In the genomic region with DNA sequence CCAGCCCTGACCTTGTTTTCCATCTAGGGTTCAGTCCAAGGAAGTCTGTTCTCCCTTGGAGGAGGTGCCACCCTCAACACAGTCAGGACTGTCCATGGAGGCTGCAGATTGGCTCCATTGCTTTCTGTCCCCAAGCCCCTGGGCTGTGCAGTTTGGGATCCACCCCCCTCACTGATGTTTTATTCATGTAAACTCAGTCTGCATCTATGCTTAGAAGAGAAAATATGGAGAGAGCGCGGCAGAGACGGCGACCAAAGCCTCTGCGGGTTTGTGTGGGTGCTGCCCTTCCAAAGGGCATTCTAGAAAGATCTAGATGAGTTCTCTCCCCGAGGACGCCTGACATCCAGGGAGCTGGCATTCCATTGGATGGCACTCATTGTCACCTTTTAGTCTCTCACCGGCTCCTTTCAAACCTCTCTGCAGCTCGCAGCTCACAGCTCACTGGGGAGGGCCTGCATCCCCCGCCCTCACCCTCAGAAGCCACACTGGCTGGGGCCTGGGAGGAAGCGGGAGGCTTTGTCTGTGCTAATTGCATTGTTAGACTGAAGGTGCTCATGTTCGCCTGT, we compare ENCODE assay signal across 9 mouse cellular contexts. TPM values are rescaled to one million over a fixed set of nuclear protein-coding genes. Genes with fewer than 3 reads are reported as not detected.
DNase-seq lines count a peak whose midpoint lies in the region; ATAC-seq and TF ChIP-seq lines count a peak whose summit lies in the region.
"Had no signal": no experiment of that assay in that cellular context is flagged by ENCODE, and none has a peak within 500 bp of the region (broad histone marks: within the 10 kb centered on the region; RNA-seq: fewer than 3 reads in every experiment).

No protein-coding gene starts in this region.

- H3K4me2 ChIP-seq in forebrain, embryonic 12.5 days = peak overlapping the region; percentile 4; the same call in 1 of the 2 replicates
- no peak overlapping the region for H3K4me2 ChIP-seq in hindbrain, embryonic 16.5 days (ENCODE audit: low read length)

- peak; percentile 44 to 53 for DNase-seq in left cerebral cortex, postnatal 14 days (ENCODE audit: low spot score in 2 of 2)
- no peak for DNase-seq in left cerebral cortex, postnatal 4 days
- DNase-seq in layer of hippocampus, postnatal 14 days (ENCODE audit: low spot score in 2 of 2) = no peak
- no peak for DNase-seq in urinary bladder, adult 2 months (ENCODE audit: low spot score)
- DNase-seq: cerebellum, adult 9-11 months; spleen, adult 18-20 months had no signal

- H3K27me3 ChIP-seq in forebrain, embryonic 12.5 days = peaks cover 47% of the 10 kb centered on the region
- H3K27me3 ChIP-seq in hindbrain, embryonic 16.5 days (replicated peaks; ENCODE audit: control insufficient read depth, insufficient read depth, low read length) = no peaks in the 10 kb centered on the region; the same call in none of the 2 replicates

- peak overlapping the region; percentile 13; the same call in 1 of the 2 replicates for H3K9ac ChIP-seq in forebrain, embryonic 12.5 days
- peak overlapping the region; percentile 32 for H3K9ac ChIP-seq in hindbrain, embryonic 16.5 days (ENCODE audit: low read depth, low read length)

- no peak overlapping the region for H3K4me3 ChIP-seq in forebrain, embryonic 12.5 days (replicated peaks)
- H3K4me3 ChIP-seq in hindbrain, embryonic 16.5 days (ENCODE audit: low read length) = no peak overlapping the region
- H3K4me3 ChIP-seq in olfactory bulb, adult 2 months (ENCODE audit: insufficient read depth, low read depth, low read length) = no peak overlapping the region

- H3K36me3 ChIP-seq in forebrain, embryonic 12.5 days (replicated peaks) = no peaks in the 10 kb centered on the region
- H3K36me3 ChIP-seq in hindbrain, embryonic 16.5 days (ENCODE audit: control insufficient read depth, insufficient read depth, low read length) = no peaks in the 10 kb centered on the region

- intact Hi-C loops in left cerebral cortex, postnatal 14 days (cut with DNase I) = no loop called here
- intact Hi-C loops in left cerebral cortex, postnatal 4 days (cut with DNase I) = no loop called here

- TF ChIP-seq CTCF in olfactory bulb, adult 2 months (IDR thresholded peaks at IDR 0.05; ENCODE audit: insufficient read depth, low read depth, low read length) = no peak

- ATAC-seq in forebrain, embryonic 12.5 days (ENCODE audit: low FRiP score) = peak; percentile 31; the same call in 1 of the 2 replicates
- no peak for ATAC-seq in hindbrain, embryonic 16.5 days

- no peaks in the 10 kb centered on the region for H3K9me3 ChIP-seq in forebrain, embryonic 12.5 days
- no peaks in the 10 kb centered on the region for H3K9me3 ChIP-seq in hindbrain, embryonic 16.5 days (ENCODE audit: control insufficient read depth, low read length)

- H3K27ac ChIP-seq in forebrain, embryonic 12.5 days = peak overlapping the region; percentile 78
- peak overlapping the region; percentile 24; the same call in 1 of the 2 replicates for H3K27ac ChIP-seq in hindbrain, embryonic 16.5 days (ENCODE audit: low read depth, low read length)
- peak overlapping the region; percentile 59 for H3K27ac ChIP-seq in olfactory bulb, adult 2 months (ENCODE audit: insufficient read depth, low read depth, low read length)

- TF ChIP-seq POLR2A in olfactory bulb, adult 2 months (IDR thresholded peaks at IDR 0.05; ENCODE audit: insufficient read depth, low read depth, low read length) = no peak

- 32% methylated on average over 12 of the region's 12 CpGs for WGBS in forebrain, embryonic 12.5 days
- WGBS in hindbrain, embryonic 16.5 days = 27% methylated on average over 12 of the region's 12 CpGs
- 21% methylated on average over 12 of the region's 12 CpGs for WGBS in olfactory bulb, adult 2 months

- peaks cover 84% of the 10 kb centered on the region for H3K4me1 ChIP-seq in forebrain, embryonic 12.5 days
- H3K4me1 ChIP-seq in hindbrain, embryonic 16.5 days (ENCODE audit: control insufficient read depth, insufficient read depth, low read depth, low read length) = peaks cover 52% of the 10 kb centered on the region
- H3K4me1 ChIP-seq in olfactory bulb, adult 2 months (ENCODE audit: control insufficient read depth, insufficient read depth, low read length) = peaks cover 69% of the 10 kb centered on the region

RNA-seq across cellular contexts. Expression of gene Flrt1, which starts 35.4 kb away (rescaled TPM):
- 10 to 100 TPM; 33.0 to 35.2 TPM for total RNA-seq in left cerebral cortex, postnatal 14 days (2021)
- 10 to 100 TPM; 22.4 to 23.5 TPM for total RNA-seq in left cerebral cortex, postnatal 4 days (2021)
- polyA plus RNA-seq in forebrain, embryonic 12.5 days (2016; fragmentation: Nextera tagmentation; extraction: Ambion mirVana) = 7.3 and 8.0 TPM in 2 replicates
- polyA plus RNA-seq in hindbrain, embryonic 16.5 days (2015; fragmentation: Nextera tagmentation; extraction: Ambion mirVana) = 8.8 and 11.3 TPM in 2 replicates
- not detected in 2 replicates for polyA plus RNA-seq in olfactory bulb, adult 2 months (2012; ENCODE audit: insufficient read depth, insufficient read length, low replicate concordance, missing spikeins)
- 10 to 100 TPM; 21.8 to 22.6 TPM for total RNA-seq in layer of hippocampus, postnatal 14 days (2021)
- 0.37 and 0.66 TPM in 2 replicates for polyA plus RNA-seq in urinary bladder, adult 2 months (2012; rRNA removed)

Comparison
In these comparisons a context has a peak if more than half of its experiments do, and no peak if none do; other contexts are left out.
1. DNase-seq: peak in left cerebral cortex, postnatal 14 days (2 of 2); none in left cerebral cortex, postnatal 4 days (single experiment), layer of hippocampus, postnatal 14 days (0 of 2) and urinary bladder, adult 2 months (single experiment).
2. H3K27ac ChIP-seq: peak in every context shown above with its lines; median percentile 78 in forebrain, embryonic 12.5 days; 59 in olfactory bulb, adult 2 months; 24 in hindbrain, embryonic 16.5 days.